ENCODE assay signal across 16 mouse cellular contexts in genomic region chr6:96441971-96442370, GRCm38 (mm10).
"Had no signal": no experiment of that assay in that cellular context is flagged by ENCODE, and none has a peak within 500 bp of the region (broad histone marks: within the 10 kb centered on the region; RNA-seq: fewer than 3 reads in every experiment).

No protein-coding gene starts in this region.

- H3K4me1 ChIP-seq: neural tube, embryonic 13.5 days; neural tube, embryonic 15.5 days; stomach, embryonic 15.5 days had no signal

- H3K4me3 ChIP-seq: neural tube, embryonic 13.5 days; neural tube, embryonic 15.5 days; stomach, embryonic 15.5 days had no signal

- H3K36me3 ChIP-seq: neural tube, embryonic 13.5 days; neural tube, embryonic 15.5 days; stomach, embryonic 15.5 days had no signal

- H3K27ac ChIP-seq: neural tube, embryonic 13.5 days; neural tube, embryonic 15.5 days; stomach, embryonic 15.5 days; stomach, postnatal 0 days had no signal

- H3K4me2 ChIP-seq: neural tube, embryonic 13.5 days; neural tube, embryonic 15.5 days; stomach, embryonic 15.5 days had no signal

- H3K9ac ChIP-seq: neural tube, embryonic 13.5 days; neural tube, embryonic 15.5 days; stomach, embryonic 15.5 days had no signal

- H3K27me3 ChIP-seq: neural tube, embryonic 13.5 days; neural tube, embryonic 15.5 days; stomach, embryonic 15.5 days had no signal

- H3K9me3 ChIP-seq: neural tube, embryonic 13.5 days; neural tube, embryonic 15.5 days; stomach, embryonic 15.5 days had no signal

- DNase-seq: retina, postnatal 1 day; right cerebral cortex, adult 18-20 months; right cerebral cortex, postnatal 14 days; right cerebral cortex, postnatal 25 days; right cerebral cortex, postnatal 4 days; spleen, adult 18-20 months; thymus, adult 18-20 months; thymus, adult 2 months; thymus, postnatal 14 days; thymus, postnatal 25 days; thymus, postnatal 36 days; thymus, postnatal 4 days had no signal
